Mouse (Mus musculus) spleen, adult 10 weeks (tissue): Measurements from ENCODE around the gene Unc13c. TPM values are rescaled to one million over a fixed set of nuclear protein-coding genes. Genes with fewer than 3 reads are reported as not detected.

Experiments
- polyA plus RNA-seq: library from polyadenylated mRNA; stranded (reverse); fragments of 350-450 nt; fragmentation: Illumina TruSeq; extraction: RNeasy Lipid Tissue Mini Kit (QIAGEN cat#74804); gene quantifications from one replicate; pipeline ENCODE4 v1.2.3, GENCODE M21; 2015; ENCODE audit warnings: low replicate concordance; ENCODE audit not compliant: insufficient read depth

Unc13c gene
- 0.03 TPM for polyA plus RNA-seq

GRCm38 (mm10) chr9:73968641-73969121 is at the start of gene Unc13c:
Unc13c (minus strand) TSS chr9:73968966.

Other genes starting within 250 kb of the Unc13c start
- not detected for gene Wdr72, start 141.4 kb upstream of the Unc13c start, polyA plus RNA-seq